9 mouse cellular contexts compared by ENCODE assay signal in the genomic region with DNA sequence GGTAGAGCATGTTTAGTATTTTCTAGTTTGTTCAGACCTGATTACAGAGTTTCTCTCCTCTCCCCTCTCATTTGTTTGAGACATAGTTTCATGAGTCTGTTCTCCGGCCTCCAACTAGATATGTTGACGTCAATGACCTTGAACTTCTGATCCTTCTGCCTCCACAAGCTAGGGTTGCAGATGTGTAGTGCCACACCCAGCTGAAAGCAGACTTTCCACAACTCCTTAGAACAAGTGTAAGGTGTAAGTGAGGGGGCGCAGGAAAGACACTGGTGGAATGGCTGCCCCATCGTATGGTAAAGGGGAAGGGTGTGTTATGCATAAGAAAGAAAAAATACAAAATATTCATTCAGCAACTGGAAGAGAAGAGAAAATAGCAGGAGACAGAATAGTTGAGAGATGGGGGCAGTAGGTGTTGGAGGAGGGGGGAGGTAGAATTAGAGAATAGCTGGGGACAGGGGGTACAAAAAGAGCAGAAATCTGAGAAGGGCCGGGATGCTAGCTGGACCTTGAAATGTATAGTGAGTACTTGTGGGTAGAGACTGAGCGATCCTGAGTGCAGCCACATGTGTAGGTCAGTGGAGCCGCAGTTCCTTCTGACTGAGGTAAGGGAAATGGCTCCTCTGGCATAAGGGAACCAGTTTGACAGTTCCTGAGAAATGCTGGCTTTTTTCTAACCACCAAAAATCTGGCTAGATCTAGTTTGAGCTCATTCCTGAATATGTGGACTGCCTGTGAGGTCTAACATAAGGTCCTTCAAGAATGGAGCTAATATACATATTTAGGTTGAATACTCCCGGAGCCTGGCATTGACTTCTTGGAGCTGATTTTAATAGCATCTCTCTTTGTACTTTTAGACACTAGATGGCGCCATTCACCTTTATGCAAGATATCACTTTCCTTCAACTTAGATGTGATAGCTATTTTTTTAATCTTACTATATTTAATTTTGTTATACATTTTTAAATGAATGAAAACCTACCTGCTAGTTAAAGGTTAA. TPM values are rescaled to one million over a fixed set of nuclear protein-coding genes. Genes with fewer than 3 reads are reported as not detected.
A peak's percentile ranks its signal among the peaks of the same experiment; 100 is the strongest.
DNase-seq lines count a peak whose midpoint lies in the region; ATAC-seq lines count a peak whose summit lies in the region.
"Had no signal": no experiment of that assay in that cellular context is flagged by ENCODE, and none has a peak within 500 bp of the region (broad histone marks: within the 10 kb centered on the region; RNA-seq: fewer than 3 reads in every experiment).

No protein-coding gene starts in this region.

- DNase-seq in gastrocnemius, adult 18-20 months (ENCODE audit: low spot score), result peak; percentile 24
- DNase-seq in gastrocnemius, postnatal 25 days, result no peak
- DNase-seq in midbrain, embryonic 11.5 days (ENCODE audit: low spot score, missing footprints), result peak; percentile 87
- peak; percentile 77 for DNase-seq in embryo, embryonic 11 days
- DNase-seq in retina, adult 2 months (ENCODE audit: low read depth, low spot score), result peak; percentile 23
- no peak for DNase-seq in adrenal gland, adult 18-20 months (ENCODE audit: low spot score in 2 of 2)
- no peak for DNase-seq in thymus, postnatal 25 days

- H3K4me2 ChIP-seq in midbrain, embryonic 11.5 days, result no peak overlapping the region
- no peak overlapping the region for H3K4me2 ChIP-seq in midbrain, embryonic 15.5 days
- H3K4me2 ChIP-seq: neural tube, embryonic 12.5 days had no signal

- H3K4me3 ChIP-seq in midbrain, embryonic 11.5 days (ENCODE audit: low read depth, low read length), result no peak overlapping the region
- no peak overlapping the region for H3K4me3 ChIP-seq in midbrain, embryonic 15.5 days
- H3K4me3 ChIP-seq: neural tube, embryonic 12.5 days had no signal

- no peaks in the 10 kb centered on the region for H3K9me3 ChIP-seq in midbrain, embryonic 11.5 days (ENCODE audit: control insufficient read depth, low read length)
- H3K9me3 ChIP-seq in midbrain, embryonic 15.5 days, result no peaks in the 10 kb centered on the region
- H3K9me3 ChIP-seq: neural tube, embryonic 12.5 days had no signal

- ATAC-seq in midbrain, embryonic 11.5 days (ENCODE audit: low FRiP score), result no peak
- no peak for ATAC-seq in midbrain, embryonic 15.5 days (replicated peaks)

- no peaks in the 10 kb centered on the region for H3K36me3 ChIP-seq in midbrain, embryonic 11.5 days (ENCODE audit: control insufficient read depth, insufficient read depth, low read length)
- no peaks in the 10 kb centered on the region for H3K36me3 ChIP-seq in midbrain, embryonic 15.5 days (replicated peaks)
- H3K36me3 ChIP-seq: neural tube, embryonic 12.5 days had no signal

- H3K9ac ChIP-seq in midbrain, embryonic 11.5 days (ENCODE audit: low read length), result no peak overlapping the region
- no peak overlapping the region for H3K9ac ChIP-seq in midbrain, embryonic 15.5 days
- H3K9ac ChIP-seq: neural tube, embryonic 12.5 days had no signal

- no peaks in the 10 kb centered on the region for H3K4me1 ChIP-seq in midbrain, embryonic 11.5 days (ENCODE audit: control insufficient read depth, insufficient read depth, low read length)
- H3K4me1 ChIP-seq in midbrain, embryonic 15.5 days, result no peaks in the 10 kb centered on the region
- H3K4me1 ChIP-seq: neural tube, embryonic 12.5 days had no signal

- no peak overlapping the region for H3K27ac ChIP-seq in midbrain, embryonic 11.5 days (ENCODE audit: low read depth, low read length)
- no peak overlapping the region for H3K27ac ChIP-seq in midbrain, embryonic 15.5 days
- H3K27ac ChIP-seq: neural tube, embryonic 12.5 days had no signal

- 66% methylated on average over 9 of the region's 9 CpGs for WGBS in midbrain, embryonic 11.5 days
- 65% methylated on average over 9 of the region's 9 CpGs for WGBS in midbrain, embryonic 15.5 days

- H3K27me3 ChIP-seq in midbrain, embryonic 11.5 days (ENCODE audit: control insufficient read depth, insufficient read depth, low read length), result no peaks in the 10 kb centered on the region
- no peaks in the 10 kb centered on the region; the same call in 1 of the 2 replicates for H3K27me3 ChIP-seq in midbrain, embryonic 15.5 days (replicated peaks)
- H3K27me3 ChIP-seq: neural tube, embryonic 12.5 days had no signal

RNA-seq across cellular contexts. Expression of a gene that starts 9.6 kb away (rescaled TPM):
- 1 to 10 TPM; 4.1 to 5.5 TPM for total RNA-seq in gastrocnemius, adult 18-20 months (2021)
- total RNA-seq in gastrocnemius, postnatal 25 days (2021), result 1 to 10 TPM; 4.0 TPM
- 28.9 and 31.1 TPM in 2 replicates for polyA plus RNA-seq in midbrain, embryonic 11.5 days (2014; fragmentation: Nextera tagmentation; extraction: Ambion mirVana)
- 42.2 and 54.0 TPM in 2 replicates for polyA plus RNA-seq in midbrain, embryonic 15.5 days (2015; fragmentation: Nextera tagmentation; extraction: Ambion mirVana)
- 10 to 100 TPM; 13.5 to 18.2 TPM for total RNA-seq in adrenal gland, adult 18-20 months (2021)

RNA-seq across cellular contexts. Expression of a gene that starts 10.0 kb away (rescaled TPM):
- under 1 TPM in 1 of 2 experiments, not detected in 1; 0.47 TPM for total RNA-seq in gastrocnemius, adult 18-20 months (2021)
- under 1 TPM in 1 of 2 experiments, not detected in 1; 0.35 TPM for total RNA-seq in gastrocnemius, postnatal 25 days (2021)
- polyA plus RNA-seq in midbrain, embryonic 11.5 days (2014; fragmentation: Nextera tagmentation; extraction: Ambion mirVana), result 0.31 TPM in 1 of 2 replicates, not detected in the other
- polyA plus RNA-seq in midbrain, embryonic 15.5 days (2015; fragmentation: Nextera tagmentation; extraction: Ambion mirVana), result 0.49 and 0.76 TPM in 2 replicates
- total RNA-seq in adrenal gland, adult 18-20 months (2021), result under 1 TPM; 0.51 to 0.53 TPM

RNA-seq across cellular contexts. Expression of a gene that starts 17.8 kb away (rescaled TPM):
- not detected for total RNA-seq in gastrocnemius, adult 18-20 months (2021)
- total RNA-seq in gastrocnemius, postnatal 25 days (2021), result not detected
- not detected in 2 replicates for polyA plus RNA-seq in midbrain, embryonic 11.5 days (2014; fragmentation: Nextera tagmentation; extraction: Ambion mirVana)
- 0.65 and 0.97 TPM in 2 replicates for polyA plus RNA-seq in midbrain, embryonic 15.5 days (2015; fragmentation: Nextera tagmentation; extraction: Ambion mirVana)
- not detected for total RNA-seq in adrenal gland, adult 18-20 months (2021)

RNA-seq across cellular contexts. Expression of a gene that starts 27.3 kb away (rescaled TPM):
- total RNA-seq in gastrocnemius, adult 18-20 months (2021), result 10 to 100 TPM; 17.0 to 17.7 TPM
- total RNA-seq in gastrocnemius, postnatal 25 days (2021), result 10 to 100 TPM; 16.8 to 16.9 TPM
- polyA plus RNA-seq in midbrain, embryonic 11.5 days (2014; fragmentation: Nextera tagmentation; extraction: Ambion mirVana), result 9.4 and 11.2 TPM in 2 replicates
- 7.7 and 8.3 TPM in 2 replicates for polyA plus RNA-seq in midbrain, embryonic 15.5 days (2015; fragmentation: Nextera tagmentation; extraction: Ambion mirVana)
- 10 to 100 TPM; 34.8 to 36.9 TPM for total RNA-seq in adrenal gland, adult 18-20 months (2021)

RNA-seq across cellular contexts. Expression of a gene that starts 32.5 kb away (rescaled TPM):
- not detected for total RNA-seq in gastrocnemius, adult 18-20 months (2021)
- total RNA-seq in gastrocnemius, postnatal 25 days (2021), result not detected
- polyA plus RNA-seq in midbrain, embryonic 11.5 days (2014; fragmentation: Nextera tagmentation; extraction: Ambion mirVana), result not detected in 2 replicates
- not detected in 2 replicates for polyA plus RNA-seq in midbrain, embryonic 15.5 days (2015; fragmentation: Nextera tagmentation; extraction: Ambion mirVana)
- total RNA-seq in adrenal gland, adult 18-20 months (2021), result under 1 TPM in 1 of 2 experiments, not detected in 1; 0.54 TPM
- polyA plus RNA-seq: neural tube, embryonic 12.5 days had no signal

Comparison
In these comparisons a context has a peak if more than half of its experiments do, and no peak if none do; other contexts are left out.
1. DNase-seq: peak in gastrocnemius, adult 18-20 months (single experiment), midbrain, embryonic 11.5 days (single experiment), embryo, embryonic 11 days (single experiment) and retina, adult 2 months (single experiment); none in gastrocnemius, postnatal 25 days (single experiment), adrenal gland, adult 18-20 months (0 of 2) and thymus, postnatal 25 days (single experiment).